Comparison of ENCODE assay signal across 19 mouse cellular contexts in genomic region chr15:97254375-97254774, GRCm38 (mm10). TPM values are rescaled to one million over a fixed set of nuclear protein-coding genes. Genes with fewer than 3 reads are reported as not detected.
DNase-seq lines count a peak whose midpoint lies in the region; ATAC-seq and TF ChIP-seq lines count a peak whose summit lies in the region.
"Had no signal": no experiment of that assay in that cellular context is flagged by ENCODE, and none has a peak within 500 bp of the region (broad histone marks: within the 10 kb centered on the region; RNA-seq: fewer than 3 reads in every experiment).

No protein-coding gene starts in this region.

- H3K27ac ChIP-seq in kidney, adult 2 months (ENCODE audit: insufficient read depth, low read depth, low read length): no peak overlapping the region
- no peak overlapping the region for H3K27ac ChIP-seq in lung, embryonic 14.5 days (ENCODE audit: low read depth)
- H3K27ac ChIP-seq: embryonic facial prominence, embryonic 10.5 days; forebrain, embryonic 13.5 days had no signal

- H3K4me2 ChIP-seq in lung, embryonic 14.5 days: no peak overlapping the region
- H3K4me2 ChIP-seq: forebrain, embryonic 13.5 days; heart, embryonic 12.5 days had no signal

- no peaks in the 10 kb centered on the region for H3K4me1 ChIP-seq in kidney, adult 2 months (ENCODE audit: control insufficient read depth, insufficient read depth, low read length)
- H3K4me1 ChIP-seq in lung, embryonic 14.5 days (ENCODE audit: insufficient read depth): no peaks in the 10 kb centered on the region
- H3K4me1 ChIP-seq: forebrain, embryonic 13.5 days; heart, embryonic 12.5 days; megakaryocyte, embryonic 14.5 days had no signal

- WGBS in kidney, adult 2 months: over 99% methylated on average over 4 of the region's 4 CpGs
- WGBS in lung, embryonic 14.5 days: 92% methylated on average over 4 of the region's 4 CpGs

- H3K36me3 ChIP-seq in kidney, adult 2 months (ENCODE audit: control insufficient read depth, insufficient read depth, low read length): no peaks in the 10 kb centered on the region
- H3K36me3 ChIP-seq in lung, embryonic 14.5 days (ENCODE audit: insufficient read depth): no peaks in the 10 kb centered on the region
- H3K36me3 ChIP-seq: embryonic facial prominence, embryonic 10.5 days; heart, embryonic 12.5 days had no signal

- no peak for DNase-seq in kidney, adult 2 months
- DNase-seq in kidney, postnatal 10 days: no peak
- DNase-seq in lung, embryonic 14.5 days: no peak
- no peak for DNase-seq in lung, postnatal 10 days
- peak; percentile 66 for DNase-seq in ES-CJ7 (ENCODE audit: low read depth, low spot score)
- DNase-seq in cerebellum, postnatal 36 days: no peak
- no peak for DNase-seq in adrenal gland, adult 8-10 months
- DNase-seq: adrenal gland, postnatal 14 days; cerebellum, adult 18-20 months; heart, postnatal 36 days; kidney, adult 9 months; lung, adult 18-20 months; right cerebral cortex, adult 18-20 months; thymus, adult 2 months had no signal

- H3K27me3 ChIP-seq in kidney, adult 2 months (replicated peaks; ENCODE audit: control insufficient read depth, insufficient read depth, low read length): no peaks in the 10 kb centered on the region
- no peaks in the 10 kb centered on the region for H3K27me3 ChIP-seq in lung, embryonic 14.5 days (ENCODE audit: insufficient read depth, low read length)
- H3K27me3 ChIP-seq: forebrain, embryonic 13.5 days; heart, embryonic 12.5 days had no signal

- no peak overlapping the region for H3K9ac ChIP-seq in lung, embryonic 14.5 days
- H3K9ac ChIP-seq: forebrain, embryonic 13.5 days; heart, embryonic 12.5 days had no signal

- TF ChIP-seq CTCF in kidney, adult 2 months (conservative IDR thresholded peaks at IDR 0.05; ENCODE audit: insufficient read depth, insufficient read length, low read depth, low read length): 0 out of 2 replicates have a peak, but pooled peaks have one; percentile 16
- TF ChIP-seq CTCF in lung, embryonic 14.5 days (IDR thresholded peaks at IDR 0.05; ENCODE audit: low read depth): peak; percentile 19; the same call in 1 of the 2 replicates

- H3K4me3 ChIP-seq in kidney, adult 2 months (ENCODE audit: insufficient read depth, low read depth, low read length): no peak overlapping the region
- no peak overlapping the region for H3K4me3 ChIP-seq in lung, embryonic 14.5 days (ENCODE audit: low read depth, low read length)
- H3K4me3 ChIP-seq: embryonic facial prominence, embryonic 10.5 days; forebrain, embryonic 13.5 days; heart, embryonic 12.5 days; megakaryocyte, embryonic 14.5 days had no signal

- TF ChIP-seq POLR2A in kidney, adult 2 months (IDR thresholded peaks at IDR 0.05; ENCODE audit: low read depth, low read length): no peak

- no peaks in the 10 kb centered on the region for H3K9me3 ChIP-seq in lung, embryonic 14.5 days (ENCODE audit: low read depth, low read length)
- H3K9me3 ChIP-seq: forebrain, embryonic 13.5 days had no signal

- ATAC-seq in lung, embryonic 14.5 days (ENCODE audit: insufficient read depth): no peak
- ATAC-seq: forebrain, embryonic 13.5 days; midbrain, embryonic 16.5 days had no signal

RNA-seq across cellular contexts. Expression of gene Amigo2, which starts 7.3 kb away (rescaled TPM):
- 0.77 and 0.99 TPM in 2 replicates for polyA plus RNA-seq in kidney, adult 2 months (2012; rRNA removed)
- polyA plus RNA-seq in lung, embryonic 14.5 days (2014; fragmentation: Nextera tagmentation; extraction: Ambion mirVana): 5.5 and 5.7 TPM in 2 replicates
- total RNA-seq in adrenal gland, adult 8-10 months (2022): 1 to 10 TPM; 7.2 to 8.3 (median 7.3) TPM

RNA-seq across cellular contexts. Expression of gene Pced1b, which starts 7.5 kb away (rescaled TPM):
- 5.4 and 8.2 TPM in 2 replicates for polyA plus RNA-seq in kidney, adult 2 months (2012; rRNA removed)
- polyA plus RNA-seq in lung, embryonic 14.5 days (2014; fragmentation: Nextera tagmentation; extraction: Ambion mirVana): 5.5 and 8.7 TPM in 2 replicates
- 10 to 100 TPM; 23.1 to 47.0 (median 29.6) TPM for total RNA-seq in adrenal gland, adult 8-10 months (2022)
